Mouse (Mus musculus) G1E (cell line): Measurements from ENCODE around the gene 4930558K02Rik.

Experiments
- CTCF ChIP-seq: IDR thresholded peaks from 2 replicates; pipeline ENCODE4 v1.5.1; 2012; ENCODE audit warnings: low read depth, low read length, inconsistent platforms, mixed read lengths
- GATA1 ChIP-seq: IDR thresholded peaks from 2 replicates; pipeline ENCODE4 v1.6.1; 2012; ENCODE audit warnings: borderline replicate concordance, low read length, inconsistent platforms, mixed read lengths
- GATA2 ChIP-seq: IDR thresholded peaks from 2 replicates; pipeline ENCODE4 v1.6.1; 2012; ENCODE audit warnings: low read depth, low read length, inconsistent platforms, borderline replicate concordance
- POLR2AphosphoS5 ChIP-seq: IDR thresholded peaks from 2 replicates; pipeline ENCODE4 v1.6.1; 2012; ENCODE audit warnings: low read depth, low read length, inconsistent platforms; ENCODE audit not compliant: insufficient replicate concordance
- TAL1 ChIP-seq: conservative IDR thresholded peaks from 2 replicates; pipeline ENCODE4 v1.6.1; 2012; ENCODE audit warnings: low read depth, low read length, inconsistent platforms, mixed read lengths

DNA sequence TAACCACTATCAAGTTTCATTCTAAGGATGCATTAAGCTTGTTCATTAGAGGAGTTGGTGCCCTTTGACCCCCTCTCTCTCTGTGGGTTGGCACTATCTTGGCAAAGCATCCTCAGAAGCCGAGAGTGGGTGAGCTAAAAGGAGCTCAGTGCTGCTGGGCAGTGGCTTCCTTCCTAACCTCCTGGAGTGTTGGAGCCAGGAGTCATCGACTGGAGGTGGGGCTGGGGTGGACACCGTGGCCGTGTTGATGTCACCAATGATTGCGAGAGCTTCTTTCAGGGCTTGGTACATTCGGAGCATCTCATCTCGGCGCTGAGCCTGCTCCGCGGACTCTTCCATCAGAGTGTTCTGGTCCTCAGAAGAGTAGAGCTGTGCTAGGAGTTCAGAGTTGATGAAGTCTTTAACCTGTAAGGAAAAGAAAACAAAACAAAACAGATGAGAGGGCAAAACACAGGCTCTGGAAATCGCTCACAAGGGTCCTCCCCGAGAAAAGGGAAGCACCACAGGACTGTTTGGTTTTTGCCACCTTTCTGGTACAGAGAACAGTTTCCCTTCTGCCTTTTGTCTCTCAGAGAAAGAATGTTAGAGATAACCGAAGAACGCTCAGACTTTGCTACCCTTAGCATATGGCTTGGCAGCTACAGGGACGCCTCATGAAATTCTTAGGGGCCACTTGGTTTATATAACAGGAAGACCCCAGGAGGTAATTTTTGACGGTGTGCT, 32.2 kb upstream of the 4930558K02Rik start:
- TF ChIP-seq GATA1 (no peak), CTCF (no peak), TAL1 (no peak), GATA2 (no peak), POLR2AphosphoS5 (no peak)
